Mouse (Mus musculus) limb, embryonic 14.5 days (tissue): ENCODE data around the gene Thap2. TPM values are rescaled to one million over a fixed set of nuclear protein-coding genes. Genes with fewer than 3 reads are reported as not detected.

Experiments
- ATAC-seq: fragments of 200-750 bp; cut with Nextera tagmentation; 2 replicates; pipeline ENCODE4 v1.8.0; 2017; ENCODE audit warnings: low read depth, moderate number of reproducible peaks, moderate TSS enrichment; ENCODE audit not compliant: low FRiP score
- DNase-seq: peaks from one replicate; pipeline ENCODE4 v3.0.0-alpha.2; 2015; ENCODE audit warnings: low spot score
- H3K27ac ChIP-seq: fragments of 300-500 bp; sonication (generic); replicated peaks from 2 replicates; pipeline ENCODE4 v1.5.1; 2014; ENCODE audit warnings: low read depth, mild to moderate bottlenecking, low read length, moderate library complexity, mixed read lengths
- H3K27me3 ChIP-seq: fragments of 300-500 bp; sonication (generic); 2 replicates; pipeline ENCODE4 v1.6.1; 2014; ENCODE audit warnings: low read length, mixed read lengths; ENCODE audit not compliant: control insufficient read depth, insufficient read depth
- H3K36me3 ChIP-seq: fragments of 300-500 bp; sonication (generic); 2 replicates; pipeline ENCODE4 v1.6.1; 2014; ENCODE audit warnings: mild to moderate bottlenecking, low read length, moderate library complexity, mixed read lengths; ENCODE audit not compliant: control insufficient read depth, insufficient read depth
- H3K4me1 ChIP-seq: fragments of 300-500 bp; sonication (generic); 2 replicates; pipeline ENCODE4 v1.6.1; 2014; ENCODE audit warnings: antibody characterized with exemption, low read length, mixed read lengths; ENCODE audit not compliant: control insufficient read depth, insufficient read depth
- H3K4me2 ChIP-seq: fragments of 300-500 bp; sonication (generic); replicated peaks from 2 replicates; pipeline ENCODE4 v1.6.1; 2014; ENCODE audit warnings: low read depth, mild to moderate bottlenecking, low read length, moderate library complexity; ENCODE audit not compliant: severe bottlenecking
- H3K4me3 ChIP-seq: fragments of 300-500 bp; sonication (generic); replicated peaks from 2 replicates; pipeline ENCODE4 v1.5.1; 2014; ENCODE audit warnings: low read length
- H3K9ac ChIP-seq: fragments of 300-500 bp; sonication (generic); 2 replicates; pipeline ENCODE4 v1.6.1; 2014; ENCODE audit warnings: mild to moderate bottlenecking, low read depth, low read length, moderate library complexity; ENCODE audit not compliant: severe bottlenecking
- H3K9me3 ChIP-seq: fragments of 300-500 bp; sonication (generic); 2 replicates; pipeline ENCODE4 v1.6.1; 2016; ENCODE audit warnings: low read length; ENCODE audit not compliant: control insufficient read depth
- POLR2A ChIP-seq: fragments of 200-500 bp; IDR thresholded peaks from 2 replicates; pipeline ENCODE4 v1.8.0; 2012; ENCODE audit warnings: inconsistent platforms, mild to moderate bottlenecking, moderate library complexity, borderline replicate concordance; ENCODE audit not compliant: insufficient read depth, insufficient read length; ENCODE audit errors: extremely low read depth
- WGBS: fragments of 180-500 bp; shearing (Covaris S2); extraction: QIAGEN DNeasy Blood & Tissue Kit; methylation state at CpG from one replicate; pipeline ENCODE4 v1.1.7; 2014; 5-methylcytosine and 5-hydroxymethylcytosine counted together
- polyA plus RNA-seq, 2 experiments: library from polyadenylated mRNA; depleted of rRNA in 1 of 2; stranded (reverse) in 1 of 2; unstranded in 1 of 2; fragments of >200 nt; fragmentation: Nextera tagmentation in 1 of 2; extraction: Ambion mirVana in 1 of 2; gene quantifications; 2 replicates each; pipeline versions ENCODE4 v1.2.1 to v1.2.3; 2012 to 2014

Thap2 gene
- polyA plus RNA-seq, 2 experiments: 12.9 to 17.1 TPM

- Histone ChIP-seq H3K27me3 (no peaks in the 10 kb centered on the region), H3K9ac (no peak overlapping the region), H3K36me3 (no peaks in the 10 kb centered on the region), H3K4me3 (no peak overlapping the region), H3K27ac (no peak overlapping the region), H3K9me3 (no peaks in the 10 kb centered on the region), H3K4me2 (no peak overlapping the region), H3K4me1 (no peaks in the 10 kb centered on the region)
- WGBS: 76% methylated on average over 4 of the region's 4 CpGs
- DNase-seq (no peak), ATAC-seq (no peak)
- TF ChIP-seq POLR2A: no peak
Observed at GRCm38 (mm10) chr10:115332997-115333396, 51.2 kb downstream of the Thap2 start.

- H3K4me3 ChIP-seq: no peak overlapping the region
- TF ChIP-seq POLR2A: no peak
- H3K27ac ChIP-seq: no peak overlapping the region
- H3K36me3 ChIP-seq: no peaks in the 10 kb centered on the region
- H3K4me1 ChIP-seq: no peaks in the 10 kb centered on the region
- no peaks in the 10 kb centered on the region for H3K27me3 ChIP-seq
- H3K9me3 ChIP-seq: no peaks in the 10 kb centered on the region
- H3K4me2 ChIP-seq: no peak overlapping the region
- DNase-seq (no peak), ATAC-seq (no peak)
- no peak overlapping the region for H3K9ac ChIP-seq
- WGBS: 79% methylated on average over 8 of the region's 8 CpGs
Observed at GRCm38 (mm10) chr10:115332420-115332952, 51.8 kb downstream of the Thap2 start.

- no peaks in the 10 kb centered on the region for H3K27me3 ChIP-seq
- no peak for DNase-seq
- no peak for ATAC-seq
- no peak for TF ChIP-seq POLR2A
- WGBS: 81% methylated on average over 3 of the region's 3 CpGs
- no peak overlapping the region for H3K4me3 ChIP-seq
- no peak overlapping the region for H3K4me2 ChIP-seq
- no peaks in the 10 kb centered on the region for H3K9me3 ChIP-seq
- H3K27ac ChIP-seq: no peak overlapping the region
- H3K9ac ChIP-seq: no peak overlapping the region
- H3K4me1 ChIP-seq: no peaks in the 10 kb centered on the region
- H3K36me3 ChIP-seq: no peaks in the 10 kb centered on the region
Observed at GRCm38 (mm10) chr10:115329010-115329530, 55.2 kb downstream of the Thap2 start.

- Histone ChIP-seq H3K9ac (no peak overlapping the region), H3K36me3 (no peaks in the 10 kb centered on the region), H3K4me3 (no peak overlapping the region), H3K9me3 (no peaks in the 10 kb centered on the region), H3K27ac (no peak overlapping the region), H3K4me1 (no peaks in the 10 kb centered on the region), H3K4me2 (no peak overlapping the region), H3K27me3 (no peaks in the 10 kb centered on the region)
- WGBS: 48% methylated on average over 6 of the region's 6 CpGs
- no peak for TF ChIP-seq POLR2A
- DNase-seq (no peak), ATAC-seq (no peak)
Observed at GRCm38 (mm10) chr10:115328514-115328913, 55.7 kb downstream of the Thap2 start.

- Histone ChIP-seq H3K9ac (no peak overlapping the region), H3K4me2 (no peak overlapping the region), H3K27me3 (no peaks in the 10 kb centered on the region), H3K4me1 (no peaks in the 10 kb centered on the region), H3K36me3 (no peaks in the 10 kb centered on the region), H3K27ac (no peak overlapping the region), H3K9me3 (no peaks in the 10 kb centered on the region), H3K4me3 (no peak overlapping the region)
- no peak for TF ChIP-seq POLR2A
- ATAC-seq: no peak
- 7% methylated on average over 6 of the region's 6 CpGs for WGBS
- peak; percentile 74 for DNase-seq
Observed at GRCm38 (mm10) chr10:115323295-115323694, 60.9 kb downstream of the Thap2 start.
